Mouse (Mus musculus): ENCODE measurements around the gene B4galt5. TPM values are rescaled to one million over a fixed set of nuclear protein-coding genes. Genes with fewer than 3 reads are reported as not detected.

Gene B4galt5
- total RNA-seq, 2 experiments from 2014 or later: 30.3 to 33.9 TPM

GRCm38 (mm10) chr2:167275856-167276255 lies 73.1 kb downstream of the B4galt5 start:
- peak; percentile 4 for DNase-seq

- DNase-seq: peak; percentile 4
Measured at GRCm38 (mm10) chr2:167274713-167275465, 74.1 kb downstream of the B4galt5 start.

- peak; percentile 13 for DNase-seq
Measured at GRCm38 (mm10) chr2:167273206-167273740, 75.7 kb downstream of the B4galt5 start.

GRCm38 (mm10) chr2:167272706-167273105 lies 76.3 kb downstream of the B4galt5 start:
- DNase-seq: peak; percentile 4

GRCm38 (mm10) chr2:167271121-167271521 lies 77.9 kb downstream of the B4galt5 start:
- DNase-seq: peak; percentile 70

GRCm38 (mm10) chr2:167270496-167270895 lies 78.5 kb downstream of the B4galt5 start:
- peak; percentile 3 for DNase-seq

- DNase-seq: peak; percentile 5
Measured at GRCm38 (mm10) chr2:167268721-167269120, 80.3 kb downstream of the B4galt5 start.

- DNase-seq: no peak
Measured at GRCm38 (mm10) chr2:167268411-167268690, 80.6 kb downstream of the B4galt5 start.

GRCm38 (mm10) chr2:167267531-167268410 lies 81.2 kb downstream of the B4galt5 start:
- peak; percentile 24 for DNase-seq

- DNase-seq: no peak
Measured at GRCm38 (mm10) chr2:167266231-167266630, 82.8 kb downstream of the B4galt5 start.

GRCm38 (mm10) chr2:167265806-167266205 lies 83.2 kb downstream of the B4galt5 start:
- DNase-seq: peak; percentile 6

- peak; percentile 3 for DNase-seq
Measured at GRCm38 (mm10) chr2:167265021-167265420, 84.0 kb downstream of the B4galt5 start.

GRCm38 (mm10) chr2:167263931-167264330 lies 85.1 kb downstream of the B4galt5 start:
- DNase-seq: peak; percentile 5

GRCm38 (mm10) chr2:167263040-167263810 lies 85.8 kb downstream of the B4galt5 start:
- DNase-seq: peak; percentile 76

- DNase-seq: peak; percentile 9
Measured at GRCm38 (mm10) chr2:167262433-167262832, 86.5 kb downstream of the B4galt5 start.

GRCm38 (mm10) chr2:167261106-167261505 lies 87.9 kb downstream of the B4galt5 start:
- DNase-seq: no peak

- DNase-seq: no peak
Measured at GRCm38 (mm10) chr2:167257790-167258189, 91.2 kb downstream of the B4galt5 start.

- no peak for DNase-seq
Measured at GRCm38 (mm10) chr2:167254808-167255207, 94.2 kb downstream of the B4galt5 start.

GRCm38 (mm10) chr2:167254185-167254584 lies 94.8 kb downstream of the B4galt5 start:
- peak; percentile 66 for DNase-seq

GRCm38 (mm10) chr2:167253476-167253875 lies 95.5 kb downstream of the B4galt5 start:
- no peak for DNase-seq

GRCm38 (mm10) chr2:167252057-167252687 lies 96.8 kb downstream of the B4galt5 start:
- peak; percentile 36 for DNase-seq

- DNase-seq: peak; percentile 61
Measured at GRCm38 (mm10) chr2:167250736-167251337, 98.1 kb downstream of the B4galt5 start.
